In genomic region chr12:33344970-33345772, GRCm38 (mm10) we compare ENCODE assay signal across 8 mouse cellular contexts. TPM values are rescaled to one million over a fixed set of nuclear protein-coding genes. Genes with fewer than 3 reads are reported as not detected.
DNase-seq lines count a peak whose midpoint lies in the region; ATAC-seq lines count a peak whose summit lies in the region.

No protein-coding gene starts in this region.

- no peaks in the 10 kb centered on the region for H3K9me3 ChIP-seq in kidney, embryonic 15.5 days (replicated peaks)
- no peaks in the 10 kb centered on the region for H3K9me3 ChIP-seq in forebrain, embryonic 10.5 days
- H3K9me3 ChIP-seq in limb, embryonic 13.5 days = no peaks in the 10 kb centered on the region

- DNase-seq in kidney, adult 9 months = no peak
- peak; percentile 34 for DNase-seq in forebrain, embryonic 10.5 days (ENCODE audit: extremely low spot score, low spot score)
- peak; percentile 56 to 61 for DNase-seq in right cerebral cortex, adult 2 months (ENCODE audit: low spot score in 2 of 2)
- no peak for DNase-seq in cerebellum, adult 11-12 months
- DNase-seq in thymus, postnatal 14 days = no peak
- no peak for DNase-seq in layer of hippocampus, adult 11-12 months (ENCODE audit: low spot score)

- ATAC-seq in kidney, embryonic 15.5 days (replicated peaks; ENCODE audit: low FRiP score) = peak; percentile 74
- ATAC-seq in limb, embryonic 13.5 days (ENCODE audit: low FRiP score, low read depth) = peak; percentile 37; the same call in 1 of the 2 replicates

- no peak overlapping the region for H3K9ac ChIP-seq in kidney, embryonic 15.5 days
- peak overlapping the region; percentile 48; the same call in 1 of the 2 replicates for H3K9ac ChIP-seq in limb, embryonic 13.5 days

- 7% methylated on average over 25 of the region's 25 CpGs for WGBS in kidney, embryonic 15.5 days
- WGBS in forebrain, embryonic 10.5 days = 5% methylated on average over 25 of the region's 25 CpGs
- WGBS in limb, embryonic 13.5 days = 5% methylated on average over 25 of the region's 25 CpGs

- peak overlapping the region; percentile 55 for H3K4me2 ChIP-seq in kidney, embryonic 15.5 days
- peak overlapping the region; percentile 60 for H3K4me2 ChIP-seq in limb, embryonic 13.5 days (replicated peaks)

- H3K4me3 ChIP-seq in kidney, embryonic 15.5 days (replicated peaks) = peak overlapping the region; percentile 10; the same call in 1 of the 2 replicates
- H3K4me3 ChIP-seq in forebrain, embryonic 10.5 days = peak overlapping the region; percentile 42
- peak overlapping the region; percentile 22 for H3K4me3 ChIP-seq in limb, embryonic 13.5 days

- no peak overlapping the region for H3K27ac ChIP-seq in kidney, embryonic 15.5 days
- peak overlapping the region; percentile 67 for H3K27ac ChIP-seq in forebrain, embryonic 10.5 days
- H3K27ac ChIP-seq in limb, embryonic 13.5 days = peak overlapping the region; percentile 11; the same call in 1 of the 2 replicates

- peaks cover under 1% of the 10 kb centered on the region; the same call in 1 of the 2 replicates for H3K36me3 ChIP-seq in kidney, embryonic 15.5 days
- H3K36me3 ChIP-seq in forebrain, embryonic 10.5 days (replicated peaks) = peaks cover 9% of the 10 kb centered on the region; the same call in 1 of the 2 replicates
- H3K36me3 ChIP-seq in limb, embryonic 13.5 days = peaks cover 17% of the 10 kb centered on the region; the same call in 1 of the 2 replicates

- peaks cover 7% of the 10 kb centered on the region; the same call in 1 of the 2 replicates for H3K27me3 ChIP-seq in kidney, embryonic 15.5 days
- H3K27me3 ChIP-seq in forebrain, embryonic 10.5 days (ENCODE audit: poor library complexity, severe bottlenecking) = peaks cover 33% of the 10 kb centered on the region
- peaks cover 14% of the 10 kb centered on the region for H3K27me3 ChIP-seq in limb, embryonic 13.5 days

- peaks cover 18% of the 10 kb centered on the region for H3K4me1 ChIP-seq in kidney, embryonic 15.5 days
- peaks cover 30% of the 10 kb centered on the region for H3K4me1 ChIP-seq in forebrain, embryonic 10.5 days
- peaks cover 37% of the 10 kb centered on the region for H3K4me1 ChIP-seq in limb, embryonic 13.5 days

RNA-seq across cellular contexts. Expression of gene Efcab10, which starts 49.5 kb away (rescaled TPM):
- polyA plus RNA-seq in kidney, embryonic 15.5 days (2015; fragmentation: Nextera tagmentation; extraction: Ambion mirVana) = 0.51 and 0.65 TPM in 2 replicates
- 0.89 and 0.90 TPM in 2 replicates for polyA plus RNA-seq in forebrain, embryonic 10.5 days (2016; fragmentation: Nextera tagmentation; extraction: Ambion mirVana)
- polyA plus RNA-seq in limb, embryonic 13.5 days (2015; fragmentation: Nextera tagmentation; extraction: Ambion mirVana) = 0.31 TPM in 2 replicates

Comparison
In these comparisons a context has a peak if more than half of its experiments do, and no peak if none do; other contexts are left out.
1. DNase-seq: peak in forebrain, embryonic 10.5 days (single experiment) and right cerebral cortex, adult 2 months (2 of 2); none in kidney, adult 9 months (single experiment), cerebellum, adult 11-12 months (single experiment), thymus, postnatal 14 days (single experiment) and layer of hippocampus, adult 11-12 months (single experiment).
2. Peak in every context shown above with its lines, with median percentiles within 50 percentile points of each other: H3K4me3 ChIP-seq.